ENCODE assay signal across 8 mouse cellular contexts in genomic region chr5:122881313-122881712, GRCm38 (mm10). TPM values are rescaled to one million over a fixed set of nuclear protein-coding genes. Genes with fewer than 3 reads are reported as not detected.
DNase-seq lines count a peak whose midpoint lies in the region; ATAC-seq lines count a peak whose summit lies in the region.

No protein-coding gene starts in this region.

- H3K9ac ChIP-seq in hindbrain, embryonic 14.5 days = no peak overlapping the region

- no peak overlapping the region for H3K4me2 ChIP-seq in hindbrain, embryonic 14.5 days (replicated peaks)

- peak; percentile 81 for DNase-seq in NIH3T3 (ENCODE audit: low read depth)
- peak; percentile 78 for DNase-seq in cerebellum, adult 9-10 months
- DNase-seq in forelimb bud, embryonic 11.5 days (ENCODE audit: low read depth, low spot score) = peak; percentile 66
- DNase-seq in hindbrain, embryonic 14.5 days (ENCODE audit: low spot score) = peak; percentile 78
- peak; percentile 45 to 76 for DNase-seq in layer of hippocampus, postnatal 25 days (ENCODE audit: extremely low spot score in 1 of 2, low spot score in 1 of 2)
- peak; percentile 77 for DNase-seq in lung, postnatal 14 days
- DNase-seq in retina, postnatal 7 days (ENCODE audit: low read depth, low spot score) = peak; percentile 59
- peak; percentile 53 to 65 for DNase-seq in urinary bladder, postnatal 4 days (ENCODE audit: low spot score in 2 of 2)

- no peaks in the 10 kb centered on the region for H3K27me3 ChIP-seq in hindbrain, embryonic 14.5 days (ENCODE audit: control insufficient read depth, insufficient read depth, low read length)

- ATAC-seq in hindbrain, embryonic 14.5 days (ENCODE audit: low FRiP score) = peak; percentile 27; the same call in 1 of the 2 replicates

- peaks cover 61% of the 10 kb centered on the region for H3K36me3 ChIP-seq in hindbrain, embryonic 14.5 days (replicated peaks; ENCODE audit: control insufficient read depth, insufficient read depth)

- no peak overlapping the region for H3K4me3 ChIP-seq in hindbrain, embryonic 14.5 days (replicated peaks; ENCODE audit: low read length)

- 66% methylated on average over 5 of the region's 5 CpGs for WGBS in hindbrain, embryonic 14.5 days

- no peaks in the 10 kb centered on the region for H3K4me1 ChIP-seq in hindbrain, embryonic 14.5 days (replicated peaks; ENCODE audit: control insufficient read depth, insufficient read depth, low read length)

- H3K9me3 ChIP-seq in hindbrain, embryonic 14.5 days (ENCODE audit: control insufficient read depth, low read length) = no peaks in the 10 kb centered on the region

- H3K27ac ChIP-seq in hindbrain, embryonic 14.5 days = no peak overlapping the region

RNA-seq across cellular contexts. Expression of gene Rnf34, which starts 31.5 kb away (rescaled TPM):
- polyA plus RNA-seq in hindbrain, embryonic 14.5 days (2014; fragmentation: Nextera tagmentation; extraction: Ambion mirVana) = 46.2 and 54.8 TPM in 2 replicates
- total RNA-seq in layer of hippocampus, postnatal 25 days (2021) = 10 to 100 TPM; 58.0 TPM
